Mouse (Mus musculus) monocyte, adult 5-6 weeks (primary cell): ENCODE data around the gene Kdelr3. TPM values are rescaled to one million over a fixed set of nuclear protein-coding genes. Genes with fewer than 3 reads are reported as not detected.

Experiments used
- ATAC-seq: fragments of 153-309, 156-312 bp; replicated peaks from 2 replicates; pipeline ENCODE4 v1.8.0; 2017; ENCODE audit warnings: mild to moderate bottlenecking; ENCODE audit not compliant: low TSS enrichment, insufficient number of reproducible peaks, severe bottlenecking, poor library complexity, low FRiP score
- total RNA-seq: library from RNA; stranded (forward); fragments of 200-1000, 200-491, 200-594 nt; gene quantifications from 3 replicates; pipeline ENCODE4 v1.2.3, GENCODE M21; 2017

Gene Kdelr3
- total RNA-seq, 1 experiment from 2014 or later = not detected

- ATAC-seq = no peak
Observed at GRCm38 (mm10) chr15:79507055-79507828, 9.0 kb upstream of the Kdelr3 start.

GRCm38 (mm10) chr15:79509998-79510397 is 6.2 kb upstream of the Kdelr3 start:
- ATAC-seq = no peak

- no peak for ATAC-seq
Observed at GRCm38 (mm10) chr15:79510425-79510824, 5.8 kb upstream of the Kdelr3 start.

- no peak for ATAC-seq
Observed at GRCm38 (mm10) chr15:79511553-79512320, 4.5 kb upstream of the Kdelr3 start.

- ATAC-seq = no peak
Observed at GRCm38 (mm10) chr15:79513940-79514339, 2.3 kb upstream of the Kdelr3 start.

GRCm38 (mm10) chr15:79517710-79518109 is 1.5 kb downstream of the Kdelr3 start:
- ATAC-seq = no peak

- ATAC-seq = no peak
Observed at GRCm38 (mm10) chr15:79518571-79518970, 2.4 kb downstream of the Kdelr3 start.

- no peak for ATAC-seq
Observed at GRCm38 (mm10) chr15:79519400-79520220, 3.4 kb downstream of the Kdelr3 start.

GRCm38 (mm10) chr15:79525564-79525963 is 9.4 kb downstream of the Kdelr3 start:
- no peak for ATAC-seq

- no peak for ATAC-seq
Observed at GRCm38 (mm10) chr15:79525979-79526768, 10.0 kb downstream of the Kdelr3 start.

GRCm38 (mm10) chr15:79527192-79527591 is 11.0 kb downstream of the Kdelr3 start:
- ATAC-seq = no peak

GRCm38 (mm10) chr15:79527991-79528639 is 11.9 kb downstream of the Kdelr3 start:
- ATAC-seq = no peak

- ATAC-seq = no peak
Observed at GRCm38 (mm10) chr15:79529935-79530334, 13.7 kb downstream of the Kdelr3 start.

GRCm38 (mm10) chr15:79533796-79534195 is 17.6 kb downstream of the Kdelr3 start:
- no peak for ATAC-seq

GRCm38 (mm10) chr15:79543968-79544367 is 27.8 kb downstream of the Kdelr3 start:
- ATAC-seq = no peak

GRCm38 (mm10) chr15:79545496-79545895 is 29.3 kb downstream of the Kdelr3 start:
- ATAC-seq = no peak

- ATAC-seq = peak; percentile 24
Observed at GRCm38 (mm10) chr15:79545921-79546399, 29.7 kb downstream of the Kdelr3 start.
